Mouse (Mus musculus) left cerebral cortex, adult 9 months (tissue): ENCODE measurements around the gene Zap70.
"Not testable (repeated sequence)": the region's sequence is repeated elsewhere in the genome, so short reads cannot be mapped to it uniquely, and the experiment has no call there.

Source experiments
- DNase-seq, 2 experiments: peaks; one replicate each; pipeline ENCODE4 v3.0.0; 2022; ENCODE audit warnings: low spot score in 2 of 2

Gene Zap70

GRCm38 (mm10) chr1:36772198-36772934 is 10.8 kb downstream of the Zap70 start:
- no peak for DNase-seq

GRCm38 (mm10) chr1:36780793-36781192 is 19.2 kb downstream of the Zap70 start:
- no peak for DNase-seq

- DNase-seq, result no peak
Measured at GRCm38 (mm10) chr1:36782476-36782875, 20.9 kb downstream of the Zap70 start.

- DNase-seq, result peak; percentile 53 to 87
Measured at GRCm38 (mm10) chr1:36784365-36785134, 23.0 kb downstream of the Zap70 start.

GRCm38 (mm10) chr1:36785238-36785641 is 23.6 kb downstream of the Zap70 start:
- DNase-seq, result peak in 1 of 2 experiments; percentile 22

GRCm38 (mm10) chr1:36786377-36786776 is 24.8 kb downstream of the Zap70 start:
- no peak for DNase-seq

GRCm38 (mm10) chr1:36789416-36789815 is 27.8 kb downstream of the Zap70 start:
- DNase-seq, result no peak

- no peak for DNase-seq
Measured at GRCm38 (mm10) chr1:36796711-36797110, 35.1 kb downstream of the Zap70 start.

GRCm38 (mm10) chr1:36797481-36797880 is 35.9 kb downstream of the Zap70 start:
- peak; percentile 38 to 78 for DNase-seq

GRCm38 (mm10) chr1:36800379-36801011 is 38.9 kb downstream of the Zap70 start:
- no peak for DNase-seq

- no peak for DNase-seq
Measured at GRCm38 (mm10) chr1:36804259-36804658, 42.7 kb downstream of the Zap70 start.

- DNase-seq, result no peak
Measured at GRCm38 (mm10) chr1:36804833-36805232, 43.2 kb downstream of the Zap70 start.

GRCm38 (mm10) chr1:36806181-36806905 is 44.7 kb downstream of the Zap70 start:
- no peak for DNase-seq

GRCm38 (mm10) chr1:36807086-36807485 is 45.5 kb downstream of the Zap70 start:
- DNase-seq, result no peak

GRCm38 (mm10) chr1:36807782-36808565 is 46.4 kb downstream of the Zap70 start:
- DNase-seq, result no peak

GRCm38 (mm10) chr1:36811806-36812205 is 50.2 kb downstream of the Zap70 start:
- no peak for DNase-seq

GRCm38 (mm10) chr1:36813415-36813814 is 51.8 kb downstream of the Zap70 start:
- peak; percentile 58 to 80 for DNase-seq

- no peak for DNase-seq
Measured at GRCm38 (mm10) chr1:36814271-36814903, 52.8 kb downstream of the Zap70 start.

GRCm38 (mm10) chr1:36815166-36815565 is 53.6 kb downstream of the Zap70 start:
- DNase-seq, result no peak

GRCm38 (mm10) chr1:36821918-36822317 is 60.3 kb downstream of the Zap70 start:
- not testable (repeated sequence) for DNase-seq

GRCm38 (mm10) chr1:36824356-36824755 is 62.8 kb downstream of the Zap70 start:
- DNase-seq, result no peak
